Mouse (Mus musculus) hindbrain, embryonic 14.5 days (tissue): ENCODE data around the gene Rps19bp1. TPM values are rescaled to one million over a fixed set of nuclear protein-coding genes. Genes with fewer than 3 reads are reported as not detected.

Experiments used
- ATAC-seq: fragments of 200-750 bp; cut with Nextera tagmentation; 2 replicates; pipeline ENCODE4 v1.8.0; 2017; ENCODE audit warnings: moderate number of reproducible peaks, mild to moderate bottlenecking, moderate TSS enrichment, moderate library complexity; ENCODE audit not compliant: low FRiP score
- DNase-seq: peaks from one replicate; pipeline ENCODE4 v3.0.0-alpha.2; 2015; ENCODE audit warnings: low spot score
- H3K27ac ChIP-seq: fragments of 300-500 bp; sonication (generic); 2 replicates; pipeline ENCODE4 v1.5.1; 2014; ENCODE audit warnings: mild to moderate bottlenecking, moderate library complexity
- H3K27me3 ChIP-seq: fragments of 300-500 bp; sonication (generic); 2 replicates; pipeline ENCODE4 v1.6.1; 2014; ENCODE audit warnings: mild to moderate bottlenecking, low read length, mixed read lengths; ENCODE audit not compliant: control insufficient read depth, insufficient read depth
- H3K36me3 ChIP-seq: fragments of 300-500 bp; sonication (generic); replicated peaks from 2 replicates; pipeline ENCODE4 v1.6.1; 2014; ENCODE audit not compliant: control insufficient read depth, insufficient read depth
- H3K4me1 ChIP-seq: fragments of 300-500 bp; sonication (generic); replicated peaks from 2 replicates; pipeline ENCODE4 v1.6.1; 2014; ENCODE audit warnings: antibody characterized with exemption, low read length, mixed read lengths; ENCODE audit not compliant: control insufficient read depth, insufficient read depth
- H3K4me2 ChIP-seq: fragments of 300-500 bp; sonication (generic); replicated peaks from 2 replicates; pipeline ENCODE4 v1.6.1; 2014; ENCODE audit warnings: mild to moderate bottlenecking, moderate library complexity
- H3K4me3 ChIP-seq: fragments of 300-500 bp; sonication (generic); replicated peaks from 2 replicates; pipeline ENCODE4 v1.5.1; 2014; ENCODE audit warnings: mild to moderate bottlenecking, low read length
- H3K9ac ChIP-seq: fragments of 300-500 bp; sonication (generic); 2 replicates; pipeline ENCODE4 v1.6.1; 2014
- H3K9me3 ChIP-seq: fragments of 300-500 bp; sonication (generic); 2 replicates; pipeline ENCODE4 v1.6.1; 2016; ENCODE audit warnings: low read length; ENCODE audit not compliant: control insufficient read depth
- WGBS: fragments of 180-500 bp; shearing (Covaris S2); extraction: QIAGEN DNeasy Blood & Tissue Kit; methylation state at CpG from one replicate; pipeline ENCODE4 v1.1.7; 2014; 5-methylcytosine and 5-hydroxymethylcytosine counted together
- polyA plus RNA-seq: library from polyadenylated mRNA; unstranded; fragments of >200 nt; fragmentation: Nextera tagmentation; extraction: Ambion mirVana; gene quantifications from 2 replicates; pipeline ENCODE4 v1.2.1, GENCODE M21; 2014

The Rps19bp1 gene
- polyA plus RNA-seq, 1 experiment from 2014 or later: 83.7 TPM

- H3K4me3 ChIP-seq: no peak overlapping the region
- no peak overlapping the region for H3K4me2 ChIP-seq
- DNase-seq (peak; percentile 45), ATAC-seq (no peak)
- H3K36me3 ChIP-seq: no peaks in the 10 kb centered on the region
- H3K9ac ChIP-seq: no peak overlapping the region
- 41% methylated on average over 2 of the region's 2 CpGs for WGBS
- no peaks in the 10 kb centered on the region for H3K4me1 ChIP-seq
- no peaks in the 10 kb centered on the region for H3K27me3 ChIP-seq
- no peak overlapping the region for H3K27ac ChIP-seq
- H3K9me3 ChIP-seq: no peaks in the 10 kb centered on the region
These were observed 38.3 kb downstream of the Rps19bp1 start for GRCm38 (mm10) chr15:80225796-80226195.

GRCm38 (mm10) chr15:80225208-80225607 is 38.9 kb downstream of the Rps19bp1 start:
- H3K4me3 ChIP-seq: no peak overlapping the region
- H3K4me1 ChIP-seq: no peaks in the 10 kb centered on the region
- DNase-seq (peak; percentile 71), ATAC-seq (no peak)
- H3K27me3 ChIP-seq: no peaks in the 10 kb centered on the region
- H3K4me2 ChIP-seq: no peak overlapping the region
- H3K9me3 ChIP-seq: no peaks in the 10 kb centered on the region
- 30% methylated on average over 9 of the region's 9 CpGs for WGBS
- no peak overlapping the region for H3K9ac ChIP-seq
- H3K36me3 ChIP-seq: no peaks in the 10 kb centered on the region
- H3K27ac ChIP-seq: no peak overlapping the region

GRCm38 (mm10) chr15:80223751-80224150 is 40.4 kb downstream of the Rps19bp1 start:
- Histone ChIP-seq H3K27me3 (no peaks in the 10 kb centered on the region), H3K4me1 (no peaks in the 10 kb centered on the region), H3K36me3 (no peaks in the 10 kb centered on the region), H3K27ac (no peak overlapping the region), H3K9me3 (no peaks in the 10 kb centered on the region), H3K4me2 (no peak overlapping the region), H3K4me3 (no peak overlapping the region), H3K9ac (no peak overlapping the region)
- no peak for ATAC-seq
- no peak for DNase-seq
- 91% methylated on average over 7 of the region's 7 CpGs for WGBS

- no peak overlapping the region for H3K4me3 ChIP-seq
- no peak overlapping the region for H3K9ac ChIP-seq
- H3K36me3 ChIP-seq: peaks cover 6% of the 10 kb centered on the region; the same call in 1 of the 2 replicates
- no peaks in the 10 kb centered on the region for H3K27me3 ChIP-seq
- no peak overlapping the region for H3K27ac ChIP-seq
- no peak for ATAC-seq
- no peaks in the 10 kb centered on the region for H3K4me1 ChIP-seq
- no peak for DNase-seq
- no peak overlapping the region for H3K4me2 ChIP-seq
- 70% methylated on average over 8 of the region's 8 CpGs for WGBS
- H3K9me3 ChIP-seq: no peaks in the 10 kb centered on the region
These were observed 43.1 kb downstream of the Rps19bp1 start for GRCm38 (mm10) chr15:80221031-80221430.

- Histone ChIP-seq H3K4me2 (no peak overlapping the region), H3K4me3 (no peak overlapping the region), H3K9me3 (no peaks in the 10 kb centered on the region), H3K27me3 (no peaks in the 10 kb centered on the region), H3K27ac (no peak overlapping the region), H3K4me1 (no peaks in the 10 kb centered on the region), H3K9ac (no peak overlapping the region), H3K36me3 (peaks cover 6% of the 10 kb centered on the region; the same call in 1 of the 2 replicates)
- 75% methylated on average over 4 of the region's 4 CpGs for WGBS
- DNase-seq: no peak
- ATAC-seq: no peak
These were observed 44.1 kb downstream of the Rps19bp1 start for GRCm38 (mm10) chr15:80219705-80220657.

GRCm38 (mm10) chr15:80219211-80219610 is 44.9 kb downstream of the Rps19bp1 start:
- H3K4me1 ChIP-seq: no peaks in the 10 kb centered on the region
- H3K36me3 ChIP-seq: peaks cover 11% of the 10 kb centered on the region
- no peak overlapping the region for H3K4me3 ChIP-seq
- ATAC-seq (no peak), DNase-seq (no peak)
- 59% methylated on average over 14 of the region's 14 CpGs for WGBS
- no peak overlapping the region for H3K9ac ChIP-seq
- H3K27me3 ChIP-seq: no peaks in the 10 kb centered on the region
- H3K27ac ChIP-seq: no peak overlapping the region
- no peak overlapping the region for H3K4me2 ChIP-seq
- no peaks in the 10 kb centered on the region for H3K9me3 ChIP-seq

GRCm38 (mm10) chr15:80217476-80217875 is 46.6 kb downstream of the Rps19bp1 start:
- no peaks in the 10 kb centered on the region for H3K9me3 ChIP-seq
- no peaks in the 10 kb centered on the region for H3K27me3 ChIP-seq
- H3K4me3 ChIP-seq: no peak overlapping the region
- ATAC-seq (no peak), DNase-seq (no peak)
- peaks cover 20% of the 10 kb centered on the region for H3K36me3 ChIP-seq
- no peaks in the 10 kb centered on the region for H3K4me1 ChIP-seq
- 93% methylated on average over 10 of the region's 10 CpGs for WGBS
- H3K27ac ChIP-seq: no peak overlapping the region
- no peak overlapping the region for H3K9ac ChIP-seq
- no peak overlapping the region for H3K4me2 ChIP-seq

- Histone ChIP-seq H3K4me1 (no peaks in the 10 kb centered on the region), H3K27me3 (no peaks in the 10 kb centered on the region), H3K4me3 (no peak overlapping the region), H3K36me3 (peaks cover 31% of the 10 kb centered on the region), H3K9me3 (no peaks in the 10 kb centered on the region), H3K4me2 (no peak overlapping the region), H3K27ac (no peak overlapping the region), H3K9ac (no peak overlapping the region)
- ATAC-seq (no peak), DNase-seq (no peak)
- 59% methylated on average over 9 of the region's 9 CpGs for WGBS
These were observed 47.7 kb downstream of the Rps19bp1 start for GRCm38 (mm10) chr15:80216480-80216820.

- H3K4me3 ChIP-seq: no peak overlapping the region
- H3K27ac ChIP-seq: no peak overlapping the region
- H3K4me2 ChIP-seq: no peak overlapping the region
- ATAC-seq: no peak
- 19% methylated on average over 10 of the region's 10 CpGs for WGBS
- no peak overlapping the region for H3K9ac ChIP-seq
- no peaks in the 10 kb centered on the region for H3K4me1 ChIP-seq
- no peak for DNase-seq
- peaks cover 35% of the 10 kb centered on the region for H3K36me3 ChIP-seq
- no peaks in the 10 kb centered on the region for H3K27me3 ChIP-seq
- no peaks in the 10 kb centered on the region for H3K9me3 ChIP-seq
These were observed 48.2 kb downstream of the Rps19bp1 start for GRCm38 (mm10) chr15:80215716-80216479.
